Mouse (Mus musculus) C2C12 (cell line): ENCODE data around the gene Ank2.

Experiments used
- CTCF ChIP-seq: IDR thresholded peaks from one replicate; pipeline ENCODE4 v1.5.1; 2011; ENCODE audit not compliant: control insufficient read depth, insufficient read depth, insufficient read length
- MAX ChIP-seq: IDR thresholded peaks from one replicate; pipeline ENCODE4 v1.6.1; 2011; ENCODE audit warnings: mild to moderate bottlenecking, control low read depth

GRCm38 (mm10) chr3:126903543-126903942 is 595.6 kb downstream of the Ank2 start:
- TF ChIP-seq MAX = no peak
- no peak for TF ChIP-seq CTCF
